Mouse (Mus musculus) liver, postnatal 0 days (tissue): ENCODE results near the gene Gtf2ird1.

ENCODE experiments used
- CTCF ChIP-seq: sonication (generic); IDR thresholded peaks from 2 replicates; pipeline ENCODE4 v1.5.1; 2016; ENCODE audit warnings: antibody characterized with exemption, low read depth
- EP300 ChIP-seq: IDR thresholded peaks from 2 replicates; pipeline ENCODE4 v1.6.1; 2016; ENCODE audit warnings: antibody characterized with exemption, low read depth, mild to moderate bottlenecking

GRCm38 (mm10) chr5:134412341-134412740 is 44.2 kb downstream of the Gtf2ird1 start:
- TF ChIP-seq CTCF (no peak), EP300 (no peak)
